Mouse (Mus musculus): Measurements from ENCODE around the gene Cklf.

The Cklf gene

DNA sequence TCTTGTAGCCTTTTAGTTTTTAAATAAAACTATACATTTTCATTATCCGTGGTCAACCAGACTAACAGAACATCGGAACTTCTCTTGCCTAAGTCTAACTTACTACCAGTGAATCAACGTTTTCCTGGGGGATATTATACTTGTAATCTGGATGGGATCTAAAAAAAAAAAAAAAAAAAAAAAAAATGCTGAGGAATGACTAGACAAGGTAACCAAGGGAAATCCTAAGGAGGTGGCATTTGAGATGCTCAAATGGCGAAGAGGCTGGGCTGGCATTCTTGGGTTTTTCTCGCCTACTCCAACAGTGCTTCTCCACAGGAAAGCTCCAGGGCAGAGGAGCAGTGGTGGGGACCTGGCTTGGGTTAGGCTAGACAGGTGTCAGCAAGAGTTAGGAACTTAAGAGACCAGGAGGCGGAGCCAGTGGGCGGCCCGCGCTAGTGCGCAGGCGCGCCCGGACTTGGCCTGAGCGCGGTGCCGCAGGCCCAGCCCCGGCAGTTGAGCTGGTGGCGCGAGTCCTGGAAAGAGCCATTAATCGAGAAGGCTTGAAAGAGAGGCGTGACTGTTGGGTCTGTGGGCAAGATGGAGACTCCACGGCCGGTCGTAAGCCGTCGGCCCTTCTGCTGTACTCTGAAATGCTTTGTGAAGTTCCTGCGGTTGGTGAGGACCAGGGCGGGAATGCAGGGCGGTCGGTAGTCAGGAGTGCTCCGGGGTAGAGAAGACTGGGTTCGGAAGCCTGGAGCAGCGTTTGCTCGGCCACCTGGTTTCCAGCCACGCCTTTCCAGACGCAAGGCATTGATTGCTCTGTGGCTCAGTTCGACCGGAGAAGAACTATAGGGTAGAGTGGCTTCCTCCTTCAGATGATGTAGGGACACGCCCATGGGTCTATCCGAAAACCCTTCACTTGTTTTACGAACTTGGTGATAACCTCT is at the start of gene Cklf:
Gene Cklf, plus strand, starts transcription at position 423 of the 929 bp plus-strand sequence.
- DNase-seq (ENCODE audit: low read depth in 2 of 2, low spot score in 2 of 2), result peak; percentile 38 to 59

GRCm38 (mm10) chr8:104201622-104202021 is 49.0 kb upstream of the Cklf start:
- DNase-seq (ENCODE audit: low read depth in 2 of 2, low spot score in 2 of 2), result no peak

DNA sequence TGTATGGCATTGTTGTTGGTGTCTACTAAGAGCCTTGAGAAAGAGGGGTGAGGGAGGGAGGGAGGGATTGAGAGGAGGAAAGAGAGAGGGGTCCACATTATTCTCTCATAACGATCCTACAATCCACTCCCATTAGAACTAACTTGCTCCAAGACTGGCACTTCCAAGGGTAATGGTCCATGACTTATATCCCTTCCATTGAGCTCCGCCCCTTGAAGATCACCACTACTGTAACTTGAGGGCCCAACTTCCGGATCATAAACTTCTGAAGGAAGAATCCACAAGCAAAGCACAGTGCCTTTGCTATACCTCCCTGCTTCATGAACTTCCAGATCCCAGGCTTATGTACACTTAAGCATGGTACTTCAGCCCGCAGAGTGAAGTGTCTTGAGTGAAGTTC is 48.3 kb upstream of the Cklf start:
- DNase-seq (ENCODE audit: low read depth in 2 of 2, low spot score in 2 of 2), result no peak

GRCm38 (mm10) chr8:104205292-104205691 is 45.4 kb upstream of the Cklf start:
- DNase-seq (ENCODE audit: low read depth in 2 of 2, low spot score in 2 of 2), result no peak

- DNase-seq (ENCODE audit: low read depth in 2 of 2, low spot score in 2 of 2), result no peak
Observed at GRCm38 (mm10) chr8:104217601-104218000, 33.1 kb upstream of the Cklf start.

DNA sequence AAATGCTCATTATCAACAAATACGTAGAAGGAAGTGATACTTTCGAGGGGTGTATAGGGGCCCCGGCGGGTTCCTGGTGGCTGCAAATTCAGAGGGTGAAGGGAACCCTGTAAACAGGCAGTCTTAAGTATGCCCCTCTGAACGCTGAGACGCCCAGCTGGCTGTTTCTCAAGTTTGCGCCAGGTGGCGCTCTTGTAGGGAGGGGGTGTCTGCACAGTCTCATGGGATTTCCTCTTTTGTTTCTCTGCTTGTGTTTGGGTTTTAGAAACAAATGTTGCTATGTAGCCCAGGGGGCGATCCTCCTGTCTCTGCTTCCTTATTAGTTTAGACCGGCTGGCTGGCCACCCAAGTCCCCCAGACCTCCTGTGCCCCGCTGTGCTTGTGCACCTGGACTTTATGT is 31.6 kb upstream of the Cklf start:
- peak; percentile 48 to 72 for DNase-seq (ENCODE audit: low read depth in 2 of 2, low spot score in 2 of 2)

DNA sequence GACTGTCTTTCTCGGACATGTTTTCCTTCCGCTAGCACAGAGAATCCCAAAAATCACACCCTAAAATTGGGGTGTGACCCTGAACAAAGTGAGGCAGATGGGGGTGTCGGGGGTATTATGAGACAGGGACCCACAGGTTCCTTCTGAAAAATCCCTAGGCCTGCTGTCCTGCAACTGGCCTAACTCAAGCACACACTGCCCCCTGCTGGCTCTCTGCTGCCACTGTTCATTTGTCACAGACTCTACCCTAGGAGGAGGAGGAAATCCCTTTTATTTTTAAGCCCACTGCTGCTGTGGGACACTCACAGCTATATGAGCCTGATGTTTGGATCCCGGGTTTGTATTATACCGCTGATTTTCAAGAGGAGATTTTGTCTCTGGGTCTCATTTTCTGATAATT is 30.9 kb upstream of the Cklf start:
- DNase-seq (ENCODE audit: low read depth in 2 of 2, low spot score in 2 of 2), result peak; percentile 56 to 58

DNA sequence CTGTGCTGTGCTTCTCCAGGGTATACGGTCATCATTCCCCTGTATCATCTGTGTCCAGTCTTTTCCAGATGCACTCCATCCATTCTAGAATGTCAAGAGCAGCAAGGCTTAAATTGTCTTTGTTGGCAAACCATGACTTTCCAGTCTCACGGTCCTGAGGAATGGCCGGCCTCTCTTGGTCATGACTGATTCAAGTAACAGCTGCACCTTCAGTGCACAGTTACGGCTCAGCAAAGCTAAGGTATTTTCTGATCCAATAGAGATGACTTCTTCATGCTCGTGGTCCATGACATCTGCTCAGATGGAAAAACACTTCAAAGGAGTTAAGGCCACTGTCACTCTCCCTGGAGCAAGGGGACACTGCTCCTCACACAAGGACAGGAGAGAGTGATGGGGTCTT is 23.6 kb upstream of the Cklf start:
- DNase-seq (ENCODE audit: low read depth in 2 of 2, low spot score in 2 of 2), result no peak

DNA sequence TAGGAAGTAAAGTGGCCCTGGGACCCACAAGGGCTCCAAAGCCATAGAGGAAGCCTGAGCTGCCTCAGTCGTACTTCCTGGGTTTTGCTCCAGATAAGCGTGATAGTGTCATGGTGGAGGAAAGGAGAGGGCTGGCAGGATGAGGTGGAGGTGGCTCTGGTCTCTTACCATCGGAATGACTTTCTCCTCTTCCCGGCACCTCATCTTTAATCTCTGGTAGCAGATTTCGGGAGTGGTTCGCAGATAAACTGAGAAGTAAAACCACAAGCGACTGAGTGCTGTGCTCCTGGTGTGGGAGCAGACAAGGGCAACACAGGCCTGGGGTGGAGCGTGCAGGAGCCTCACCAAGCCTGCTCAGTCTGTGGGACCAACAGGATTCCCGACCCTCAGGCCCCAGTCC is 20.3 kb upstream of the Cklf start:
- DNase-seq (ENCODE audit: low read depth in 2 of 2, low spot score in 2 of 2), result no peak

DNA sequence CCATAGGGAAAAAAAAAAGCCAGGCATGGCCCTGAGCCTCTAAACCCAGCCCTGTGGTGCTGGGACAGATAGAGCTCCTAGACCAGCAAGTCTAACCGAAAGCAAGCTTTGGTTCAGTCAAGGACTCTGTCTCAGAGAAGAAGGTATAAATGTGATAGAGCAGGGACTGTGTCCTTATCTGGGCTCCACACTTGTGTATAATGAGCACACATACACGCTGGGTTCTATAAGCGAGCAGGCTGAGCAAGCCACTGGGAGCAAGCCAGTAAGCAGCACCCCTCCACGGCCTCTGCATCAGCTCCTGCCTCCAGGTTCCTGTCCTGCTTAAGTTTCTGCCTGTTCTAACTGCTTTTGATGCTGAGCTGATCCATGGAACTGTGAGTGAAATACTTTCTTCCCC is 18.6 kb upstream of the Cklf start:
- DNase-seq (ENCODE audit: low read depth in 2 of 2, low spot score in 2 of 2), result no peak

GRCm38 (mm10) chr8:104232919-104233318 is 17.7 kb upstream of the Cklf start:
- DNase-seq (ENCODE audit: low read depth in 2 of 2, low spot score in 2 of 2), result no peak

DNA sequence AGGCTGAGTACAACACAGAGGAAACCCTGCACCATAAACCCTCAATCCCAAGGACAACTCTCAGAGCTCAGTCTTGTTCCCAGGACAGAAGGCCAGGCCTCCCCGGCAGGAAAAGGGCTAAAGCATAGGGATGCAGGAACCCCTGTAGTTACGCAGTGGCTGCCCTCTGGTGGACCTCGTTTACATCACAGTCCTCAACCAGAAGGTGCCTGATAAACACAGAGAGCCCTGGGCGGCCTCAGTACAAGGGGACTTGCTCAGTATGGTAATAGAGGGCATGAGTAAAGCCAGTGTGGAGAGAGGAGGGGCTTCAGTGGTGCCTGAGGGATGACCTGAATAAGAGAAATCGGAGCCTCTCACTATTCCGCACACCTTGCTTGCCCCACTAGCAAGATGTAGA is 16.1 kb upstream of the Cklf start:
- no peak for DNase-seq (ENCODE audit: low read depth in 2 of 2, low spot score in 2 of 2)

DNA sequence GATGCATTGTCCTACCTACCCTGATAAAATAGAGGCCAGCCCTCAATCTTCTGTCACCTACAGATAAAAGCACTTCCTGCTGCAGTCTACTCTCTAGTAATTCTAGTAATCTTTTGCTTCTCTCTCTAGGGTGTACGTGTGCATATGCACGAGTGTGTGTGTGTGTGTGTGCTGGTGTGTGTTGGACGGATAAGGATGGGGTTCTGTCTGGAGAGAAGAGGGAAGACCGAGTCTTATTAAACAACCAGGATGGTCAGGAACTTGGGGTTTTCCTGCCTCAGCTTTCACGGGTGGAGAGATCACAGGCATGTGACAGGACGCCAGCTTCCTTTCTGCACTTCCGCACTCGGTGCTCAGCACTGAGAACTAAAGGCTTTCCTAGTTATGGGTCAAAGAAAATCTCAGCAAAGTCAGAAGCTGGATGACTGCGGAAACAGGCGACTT is 11.2 kb upstream of the Cklf start:
- DNase-seq (ENCODE audit: low read depth in 2 of 2, low spot score in 2 of 2), result peak; percentile 39 to 48

GRCm38 (mm10) chr8:104242038-104242644 is 8.5 kb upstream of the Cklf start:
- no peak for DNase-seq (ENCODE audit: low read depth in 2 of 2, low spot score in 2 of 2)

- no peak for DNase-seq (ENCODE audit: low read depth in 2 of 2, low spot score in 2 of 2)
Observed at GRCm38 (mm10) chr8:104246621-104247020, 4.0 kb upstream of the Cklf start.

GRCm38 (mm10) chr8:104247054-104247907 is 3.4 kb upstream of the Cklf start:
- DNase-seq (ENCODE audit: low read depth in 2 of 2, low spot score in 2 of 2), result peak; percentile 37 to 51

DNA sequence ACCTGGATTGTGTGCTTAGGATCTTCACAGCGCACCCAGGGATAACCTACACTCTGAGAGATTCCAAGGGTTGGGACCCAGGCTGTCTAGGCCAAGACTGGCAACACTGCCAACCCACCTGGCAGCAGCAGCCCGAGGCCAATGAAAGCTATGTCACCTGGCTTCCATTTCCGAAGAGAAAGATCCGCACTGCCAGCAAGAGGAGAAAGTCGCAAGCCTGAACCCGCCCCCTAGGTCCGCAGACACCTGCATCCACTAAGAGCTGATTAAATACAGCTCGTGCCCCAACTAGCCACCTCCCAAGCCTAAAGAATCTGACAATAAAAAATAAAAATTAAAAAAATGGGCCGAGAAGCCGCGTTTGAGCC is 2.8 kb upstream of the Cklf start:
- peak in 1 of 2 experiments; percentile 9 for DNase-seq (ENCODE audit: low read depth in 2 of 2, low spot score in 2 of 2)

DNA sequence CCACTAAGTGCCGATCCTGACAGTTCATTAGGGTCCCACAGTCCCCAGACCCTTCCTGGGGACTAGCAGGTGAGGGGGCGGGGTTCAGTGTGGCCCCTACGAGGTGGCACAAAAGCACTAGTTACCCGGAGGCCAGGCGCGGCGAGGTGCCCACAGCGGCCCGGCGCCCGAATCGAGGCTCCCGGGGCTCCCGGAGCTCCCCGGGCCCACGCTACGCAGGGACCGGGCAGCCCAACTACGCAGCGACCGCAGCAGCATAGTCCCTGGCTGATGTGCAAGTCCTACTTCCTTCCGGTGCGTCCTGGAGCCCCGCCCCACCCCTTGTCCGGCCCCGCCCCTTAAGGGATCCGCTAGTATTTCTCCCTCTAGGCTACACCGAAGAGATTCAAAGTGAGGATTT is 2.4 kb upstream of the Cklf start, which contains the start of gene Tk2:
Gene Tk2, minus strand, starts transcription at position 283 of the 400 bp plus-strand sequence.
- peak; percentile 61 to 67 for DNase-seq (ENCODE audit: low read depth in 2 of 2, low spot score in 2 of 2)

DNA sequence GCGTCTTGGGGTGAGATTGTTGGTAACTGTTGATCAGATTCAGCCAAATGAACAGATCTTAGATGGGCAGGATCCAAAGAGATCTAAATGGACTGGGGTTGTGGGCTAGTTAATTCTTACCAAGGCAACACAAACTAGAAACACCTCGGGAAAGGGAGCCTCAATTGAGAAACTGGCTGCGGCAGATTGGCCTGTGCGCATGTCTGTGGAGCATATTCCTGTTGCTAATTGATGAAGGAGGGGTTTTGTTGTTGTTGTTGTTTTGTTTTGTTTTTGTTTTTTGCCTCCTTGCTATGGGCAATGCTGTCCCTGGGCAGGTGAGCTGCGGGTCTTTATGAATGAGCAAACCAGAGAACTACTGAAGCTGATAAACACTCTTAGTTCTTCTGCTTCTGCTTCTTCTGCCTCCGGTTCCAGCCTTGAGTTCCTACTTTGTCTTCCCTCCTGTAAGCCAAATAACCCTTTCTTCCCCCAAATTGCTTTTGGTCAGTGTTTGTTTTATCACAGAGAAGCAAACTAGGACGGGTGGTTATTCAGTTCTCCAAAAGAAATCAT is 1.1 kb upstream of the Cklf start:
- no peak for DNase-seq (ENCODE audit: low read depth in 2 of 2, low spot score in 2 of 2)

- no peak for DNase-seq (ENCODE audit: low read depth in 2 of 2, low spot score in 2 of 2)
Observed at GRCm38 (mm10) chr8:104251461-104251860, 800 bp downstream of the Cklf start.

DNA sequence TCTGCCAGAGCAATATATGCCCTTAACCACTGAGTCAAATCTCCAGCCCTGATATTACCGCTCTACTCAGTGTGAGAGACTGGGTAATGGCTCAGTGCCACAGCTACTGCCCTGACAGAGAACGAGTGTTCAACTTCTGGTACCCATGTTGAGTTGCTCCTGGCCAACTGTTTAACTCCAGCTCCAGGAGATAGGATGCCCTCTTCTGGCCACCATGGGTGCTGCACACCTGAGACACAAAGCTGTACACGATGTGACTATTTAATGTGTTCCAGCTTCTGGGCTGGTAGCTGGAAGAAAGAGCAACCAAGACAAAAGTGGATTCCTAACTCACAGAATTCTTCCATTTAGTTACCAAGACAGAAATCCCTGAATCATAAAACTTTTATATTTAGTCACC is 2.4 kb downstream of the Cklf start:
- DNase-seq (ENCODE audit: low read depth in 2 of 2, low spot score in 2 of 2), result peak; percentile 57 to 66

Measured in CD8-positive naive resting alpha-beta T cell, adult 2 months (primary cell).